Mouse (Mus musculus): ENCODE measurements around the gene Cenpq. TPM values are rescaled to one million over a fixed set of nuclear protein-coding genes. Genes with fewer than 3 reads are reported as not detected.

Gene Cenpq
- polyA plus RNA-seq (2016; fragmentation: Nextera tagmentation; extraction: Ambion mirVana) = 20.5 and 24.9 TPM in 2 replicates

- H3K36me3 ChIP-seq = 0 out of 2 replicates have a peak, but pooled peaks cover 7% of the 10 kb centered on the region
- H3K9ac ChIP-seq = peak within 1 kb of the TSS; percentile 65
- peak; percentile 100 for ATAC-seq (ENCODE audit: low FRiP score)
- no peaks in the 10 kb centered on the region for H3K27me3 ChIP-seq
- peak within 1 kb of the TSS; percentile 66 for H3K4me3 ChIP-seq
- under 1% methylated on average over 50 of the region's 50 CpGs for WGBS
- peak within 1 kb of the TSS; percentile 90 for H3K27ac ChIP-seq
- H3K4me1 ChIP-seq = peaks cover 11% of the 10 kb centered on the region
- H3K4me2 ChIP-seq (replicated peaks) = peak within 1 kb of the TSS; percentile 72
- H3K9me3 ChIP-seq (replicated peaks) = no peaks in the 10 kb centered on the region
These were observed at the start of gene Cenpq, which contains the start of gene Mut for GRCm38 (mm10) chr17:40934420-40935231. TSS of gene Cenpq (minus strand) at chr17:40935047. TSS of gene Mut (plus strand) at chr17:40934685.

GRCm38 (mm10) chr17:40977914-40978313 is 43.1 kb upstream of the Cenpq start:
- Histone ChIP-seq H3K27ac (no peak overlapping the region), H3K4me2 (replicated peaks) (no peak overlapping the region), H3K9ac (no peak overlapping the region), H3K4me3 (no peak overlapping the region), H3K9me3 (replicated peaks) (no peaks in the 10 kb centered on the region), H3K27me3 (no peaks in the 10 kb centered on the region), H3K4me1 (no peaks in the 10 kb centered on the region), H3K36me3 (no peaks in the 10 kb centered on the region)
- WGBS = 77% methylated on average over 11 of the region's 11 CpGs
- ATAC-seq (ENCODE audit: low FRiP score) = peak; percentile 29; the same call in 1 of the 2 replicates

- 94% methylated on average over 3 of the region's 3 CpGs for WGBS
- no peak overlapping the region for H3K4me2 ChIP-seq (replicated peaks)
- H3K36me3 ChIP-seq = peaks cover 46% of the 10 kb centered on the region
- H3K4me1 ChIP-seq = no peaks in the 10 kb centered on the region
- no peak for ATAC-seq (ENCODE audit: low FRiP score)
- no peak overlapping the region for H3K9ac ChIP-seq
- no peaks in the 10 kb centered on the region for H3K9me3 ChIP-seq (replicated peaks)
- no peak overlapping the region for H3K4me3 ChIP-seq
- H3K27ac ChIP-seq = no peak overlapping the region
- H3K27me3 ChIP-seq = no peaks in the 10 kb centered on the region
These were observed 13.7 kb upstream of the Cenpq start for GRCm38 (mm10) chr17:40948518-40948917.

- H3K4me1 ChIP-seq = peaks cover 11% of the 10 kb centered on the region
- no peaks in the 10 kb centered on the region for H3K27me3 ChIP-seq
- H3K4me3 ChIP-seq = peak overlapping the region; percentile 66
- H3K27ac ChIP-seq = no peak overlapping the region
- H3K9me3 ChIP-seq (replicated peaks) = no peaks in the 10 kb centered on the region
- 0 out of 2 replicates have a peak, but pooled peaks cover 4% of the 10 kb centered on the region for H3K36me3 ChIP-seq
- peak overlapping the region; percentile 72 for H3K4me2 ChIP-seq (replicated peaks)
- ATAC-seq (ENCODE audit: low FRiP score) = peak; percentile 56
- 1% methylated on average over 14 of the region's 14 CpGs for WGBS
- H3K9ac ChIP-seq = peak overlapping the region; percentile 57; the same call in 1 of the 2 replicates
These were observed 862 bp downstream of the Cenpq start for GRCm38 (mm10) chr17:40933985-40934384.

- Histone ChIP-seq H3K4me3 (no peak overlapping the region), H3K4me1 (no peaks in the 10 kb centered on the region), H3K9ac (no peak overlapping the region), H3K27me3 (no peaks in the 10 kb centered on the region), H3K27ac (no peak overlapping the region), H3K36me3 (no peaks in the 10 kb centered on the region), H3K9me3 (replicated peaks) (no peaks in the 10 kb centered on the region), H3K4me2 (replicated peaks) (no peak overlapping the region)
- WGBS = 90% methylated on average over 2 of the region's 2 CpGs
- ATAC-seq (ENCODE audit: low FRiP score) = no peak
These were observed 19.3 kb downstream of the Cenpq start for GRCm38 (mm10) chr17:40915499-40915898.

GRCm38 (mm10) chr17:40914250-40914649 is 20.6 kb downstream of the Cenpq start, which contains the start of gene Glyatl3:
TSS of gene Glyatl3 (minus strand) at chr17:40914350.
- Histone ChIP-seq H3K27ac (no peak within 1 kb of the TSS), H3K9ac (no peak within 1 kb of the TSS), H3K36me3 (no peaks in the 10 kb centered on the region), H3K4me2 (replicated peaks) (no peak within 1 kb of the TSS), H3K4me1 (no peaks in the 10 kb centered on the region), H3K4me3 (no peak within 1 kb of the TSS), H3K27me3 (no peaks in the 10 kb centered on the region), H3K9me3 (replicated peaks) (no peaks in the 10 kb centered on the region)
- 95% methylated on average over 2 of the region's 2 CpGs for WGBS
- no peak for ATAC-seq (ENCODE audit: low FRiP score)

GRCm38 (mm10) chr17:40904721-40905154 is 30.1 kb downstream of the Cenpq start:
- Histone ChIP-seq H3K4me1 (peaks cover 6% of the 10 kb centered on the region; the same call in 1 of the 2 replicates), H3K27me3 (no peaks in the 10 kb centered on the region), H3K36me3 (no peaks in the 10 kb centered on the region), H3K9me3 (replicated peaks) (no peaks in the 10 kb centered on the region), H3K4me2 (replicated peaks) (peak overlapping the region; percentile 36), H3K4me3 (no peak overlapping the region), H3K27ac (no peak overlapping the region), H3K9ac (no peak overlapping the region)
- 11% methylated on average over 14 of the region's 14 CpGs for WGBS
- no peak for ATAC-seq (ENCODE audit: low FRiP score)

- Histone ChIP-seq H3K27me3 (no peaks in the 10 kb centered on the region), H3K4me2 (replicated peaks) (peak overlapping the region; percentile 36), H3K27ac (no peak overlapping the region), H3K9me3 (replicated peaks) (no peaks in the 10 kb centered on the region), H3K4me1 (peaks cover 6% of the 10 kb centered on the region; the same call in 1 of the 2 replicates), H3K4me3 (no peak overlapping the region), H3K9ac (no peak overlapping the region), H3K36me3 (no peaks in the 10 kb centered on the region)
- 3% methylated on average over 11 of the region's 11 CpGs for whole genome bisulfite sequencing
- ATAC-seq (ENCODE audit: low FRiP score) = no peak
These were observed 30.7 kb downstream of the Cenpq start for GRCm38 (mm10) chr17:40904056-40904597.

GRCm38 (mm10) chr17:40903345-40903744 is 31.5 kb downstream of the Cenpq start:
- Histone ChIP-seq H3K4me1 (peaks cover 6% of the 10 kb centered on the region; the same call in 1 of the 2 replicates), H3K27ac (no peak overlapping the region), H3K27me3 (no peaks in the 10 kb centered on the region), H3K9ac (no peak overlapping the region), H3K9me3 (replicated peaks) (no peaks in the 10 kb centered on the region), H3K4me3 (no peak overlapping the region), H3K4me2 (replicated peaks) (no peak overlapping the region), H3K36me3 (no peaks in the 10 kb centered on the region)
- ATAC-seq (ENCODE audit: low FRiP score) = no peak
- WGBS = 82% methylated on average over 4 of the region's 4 CpGs

- H3K27me3 ChIP-seq = no peaks in the 10 kb centered on the region
- H3K27ac ChIP-seq = no peak overlapping the region
- H3K9ac ChIP-seq = no peak overlapping the region
- H3K9me3 ChIP-seq (replicated peaks) = no peaks in the 10 kb centered on the region
- no peak overlapping the region for H3K4me3 ChIP-seq
- no peak for ATAC-seq (ENCODE audit: low FRiP score)
- H3K36me3 ChIP-seq = no peaks in the 10 kb centered on the region
- H3K4me1 ChIP-seq = peaks cover 6% of the 10 kb centered on the region; the same call in 1 of the 2 replicates
- no peak overlapping the region for H3K4me2 ChIP-seq (replicated peaks)
- WGBS = 25% methylated on average over 4 of the region's 4 CpGs
These were observed 35.0 kb downstream of the Cenpq start for GRCm38 (mm10) chr17:40899783-40900363.

- H3K27ac ChIP-seq = no peak overlapping the region
- no peak for ATAC-seq (ENCODE audit: low FRiP score)
These were observed 38.0 kb downstream of the Cenpq start for GRCm38 (mm10) chr17:40896863-40897262.

GRCm38 (mm10) chr17:40887849-40888536 is 46.9 kb downstream of the Cenpq start:
- Histone ChIP-seq H3K27ac (no peak overlapping the region), H3K4me2 (replicated peaks) (no peak overlapping the region), H3K4me1 (no peaks in the 10 kb centered on the region), H3K27me3 (no peaks in the 10 kb centered on the region), H3K9me3 (replicated peaks) (no peaks in the 10 kb centered on the region), H3K4me3 (no peak overlapping the region), H3K36me3 (no peaks in the 10 kb centered on the region), H3K9ac (no peak overlapping the region)
- WGBS = 83% methylated on average over 4 of the region's 4 CpGs
- ATAC-seq (ENCODE audit: low FRiP score) = no peak

More at GRCm38 (mm10) chr17:40896863-40897262, 38.0 kb downstream of the Cenpq start:
- Histone ChIP-seq H3K27me3 (no peaks in the 10 kb centered on the region), H3K4me3 (no peak overlapping the region), H3K4me2 (replicated peaks) (no peak overlapping the region), H3K9ac (no peak overlapping the region), H3K9me3 (replicated peaks) (no peaks in the 10 kb centered on the region), H3K36me3 (no peaks in the 10 kb centered on the region), H3K4me1 (no peaks in the 10 kb centered on the region)
- 78% methylated on average over 1 of the region's 1 CpGs for WGBS
